24 mouse cellular contexts compared by ENCODE assay signal in the genomic region with DNA sequence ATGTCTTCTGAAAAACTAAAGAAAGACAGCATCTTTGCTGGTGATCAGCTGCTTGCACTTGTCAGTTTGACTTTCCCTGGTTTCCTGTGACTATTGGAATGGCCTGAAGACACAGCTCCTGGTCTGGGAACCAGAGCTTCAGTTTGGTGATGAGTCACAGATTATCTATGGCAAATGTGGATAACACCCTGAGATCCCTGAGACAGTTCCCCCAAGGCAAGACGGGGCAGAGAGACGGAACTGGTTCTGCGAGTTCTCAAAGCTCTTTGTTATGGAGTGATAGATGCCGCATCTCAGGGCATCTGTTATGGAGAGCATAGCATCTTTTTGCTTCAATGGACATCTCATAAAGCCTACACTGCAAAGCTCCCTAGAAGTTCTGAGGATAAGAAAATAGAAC. TPM values are rescaled to one million over a fixed set of nuclear protein-coding genes. Genes with fewer than 3 reads are reported as not detected.
A peak's percentile ranks its signal among the peaks of the same experiment; 100 is the strongest.
DNase-seq lines count a peak whose midpoint lies in the region; ATAC-seq and TF ChIP-seq lines count a peak whose summit lies in the region.
"Had no signal": no experiment of that assay in that cellular context is flagged by ENCODE, and none has a peak within 500 bp of the region (broad histone marks: within the 10 kb centered on the region; RNA-seq: fewer than 3 reads in every experiment).

No protein-coding gene starts in this region.

- no peak overlapping the region; a peak in 1 of 4 replicates for H3K4me3 ChIP-seq in ES-E14 (ENCODE audit: insufficient read depth in 1 of 2, low read depth in 1 of 2, low read length in 2 of 2, poor library complexity in 1 of 2, severe bottlenecking in 1 of 2)
- no peak overlapping the region for H3K4me3 ChIP-seq in embryonic facial prominence, embryonic 11.5 days (ENCODE audit: low read depth, low read length)
- no peak overlapping the region for H3K4me3 ChIP-seq in embryonic facial prominence, embryonic 15.5 days (replicated peaks)
- H3K4me3 ChIP-seq in limb, embryonic 10.5 days: no peak overlapping the region
- H3K4me3 ChIP-seq: forebrain, embryonic 12.5 days; gastrocnemius, adult 2 months; heart, embryonic 13.5 days; hindbrain, embryonic 12.5 days; intestine, embryonic 15.5 days had no signal

- H3K27me3 ChIP-seq in embryonic facial prominence, embryonic 11.5 days (ENCODE audit: control insufficient read depth, insufficient read depth, low read length): no peaks in the 10 kb centered on the region
- no peaks in the 10 kb centered on the region for H3K27me3 ChIP-seq in embryonic facial prominence, embryonic 15.5 days
- H3K27me3 ChIP-seq in limb, embryonic 10.5 days (ENCODE audit: low read depth, poor library complexity, severe bottlenecking): no peaks in the 10 kb centered on the region
- H3K27me3 ChIP-seq: forebrain, embryonic 12.5 days; heart, embryonic 13.5 days; hindbrain, embryonic 12.5 days; intestine, embryonic 15.5 days; Patski had no signal

- no peak for DNase-seq in ES-E14 (ENCODE audit: low read depth, low spot score)
- peak; percentile 35 for DNase-seq in embryonic facial prominence, embryonic 11.5 days (ENCODE audit: low spot score)
- DNase-seq in limb, embryonic 10.5 days (ENCODE audit: low spot score): no peak
- no peak for DNase-seq in ovary, postnatal 14 days (ENCODE audit: low spot score)
- no peak for DNase-seq in embryo, embryonic 10.5 days (ENCODE audit: low spot score)
- DNase-seq in urinary bladder, adult 18-20 months (ENCODE audit: low spot score in 2 of 2): no peak
- DNase-seq in right cerebral cortex, postnatal 4 days: no peak
- DNase-seq: adrenal gland, adult 2 months; adrenal gland, postnatal 25 days; cerebellum, adult 18-20 months; cerebellum, adult 9-11 months; cerebellum, postnatal 36 days; forebrain, postnatal 0 days; gastrocnemius, adult 2 months; gastrocnemius, postnatal 25 days; heart, adult 11 months; heart, postnatal 4 days had no signal

- H3K4me2 ChIP-seq in embryonic facial prominence, embryonic 11.5 days (ENCODE audit: low read depth, low read length): no peak overlapping the region
- H3K4me2 ChIP-seq in embryonic facial prominence, embryonic 15.5 days (replicated peaks): no peak overlapping the region
- H3K4me2 ChIP-seq: forebrain, embryonic 12.5 days; heart, embryonic 13.5 days; hindbrain, embryonic 12.5 days; intestine, embryonic 15.5 days had no signal

- in situ Hi-C loops in ES-E14 (cut with MboI; ENCODE audit: low sequenced_read_pairs in 2 of 2, unreplicated experiment in 2 of 2): no loop called here

- ATAC-seq in embryonic facial prominence, embryonic 11.5 days (replicated peaks; ENCODE audit: insufficient number of reproducible peaks, low FRiP score, low TSS enrichment, low read depth): no peak
- ATAC-seq in embryonic facial prominence, embryonic 15.5 days (ENCODE audit: insufficient number of reproducible peaks, low FRiP score, low TSS enrichment, low read depth): no peak
- ATAC-seq: forebrain, postnatal 0 days; hindbrain, embryonic 16.5 days; intestine, embryonic 15.5 days; Patski had no signal

- peaks cover 8 to 10% of the 10 kb centered on the region in 2 experiments; a peak in 3 of 4 replicates for H3K4me1 ChIP-seq in ES-E14 (ENCODE audit: control insufficient read depth in 2 of 2, insufficient read depth in 2 of 2, low read length in 2 of 2, poor library complexity in 1 of 2)
- H3K4me1 ChIP-seq in embryonic facial prominence, embryonic 11.5 days (ENCODE audit: control insufficient read depth, insufficient read depth, low read length): no peaks in the 10 kb centered on the region
- H3K4me1 ChIP-seq in embryonic facial prominence, embryonic 15.5 days: peaks cover 16% of the 10 kb centered on the region
- H3K4me1 ChIP-seq in limb, embryonic 10.5 days: peaks cover 15% of the 10 kb centered on the region
- H3K4me1 ChIP-seq: forebrain, embryonic 12.5 days; heart, embryonic 13.5 days; hindbrain, embryonic 12.5 days; intestine, embryonic 15.5 days had no signal

- no peaks in the 10 kb centered on the region; the same call in 1 of the 2 replicates for H3K36me3 ChIP-seq in ES-E14 (ENCODE audit: control insufficient read depth, insufficient read depth, low read length, poor library complexity, severe bottlenecking)
- no peaks in the 10 kb centered on the region for H3K36me3 ChIP-seq in embryonic facial prominence, embryonic 11.5 days (replicated peaks; ENCODE audit: control insufficient read depth, insufficient read depth, low read depth, low read length)
- no peaks in the 10 kb centered on the region for H3K36me3 ChIP-seq in embryonic facial prominence, embryonic 15.5 days
- H3K36me3 ChIP-seq in limb, embryonic 10.5 days: no peaks in the 10 kb centered on the region
- H3K36me3 ChIP-seq: forebrain, embryonic 12.5 days; heart, embryonic 13.5 days; hindbrain, embryonic 12.5 days; intestine, embryonic 15.5 days had no signal

- no peak overlapping the region for H3K9ac ChIP-seq in ES-E14 (ENCODE audit: insufficient read depth, low read depth, low read length, poor library complexity, severe bottlenecking)
- H3K9ac ChIP-seq in embryonic facial prominence, embryonic 11.5 days (replicated peaks; ENCODE audit: low read length): no peak overlapping the region
- no peak overlapping the region for H3K9ac ChIP-seq in embryonic facial prominence, embryonic 15.5 days
- H3K9ac ChIP-seq: forebrain, embryonic 12.5 days; forebrain, postnatal 0 days; heart, embryonic 13.5 days; hindbrain, embryonic 12.5 days; intestine, embryonic 15.5 days had no signal

- H3K27ac ChIP-seq in ES-E14 (ENCODE audit: insufficient read depth, low read depth, low read length, poor library complexity, severe bottlenecking): peak overlapping the region; percentile 53; the same call in 1 of the 2 replicates
- H3K27ac ChIP-seq in embryonic facial prominence, embryonic 11.5 days (replicated peaks; ENCODE audit: low read depth, low read length): no peak overlapping the region
- peak overlapping the region; percentile 71 for H3K27ac ChIP-seq in embryonic facial prominence, embryonic 15.5 days (replicated peaks)
- peak overlapping the region; percentile 69 for H3K27ac ChIP-seq in limb, embryonic 10.5 days
- H3K27ac ChIP-seq: forebrain, embryonic 12.5 days; gastrocnemius, adult 2 months; heart, embryonic 13.5 days; hindbrain, embryonic 12.5 days; intestine, embryonic 15.5 days had no signal

- H3K9me3 ChIP-seq in ES-E14 (ENCODE audit: control insufficient read depth, insufficient read depth, low read depth, low read length): no peaks in the 10 kb centered on the region
- no peaks in the 10 kb centered on the region for H3K9me3 ChIP-seq in embryonic facial prominence, embryonic 11.5 days (replicated peaks; ENCODE audit: control insufficient read depth, low read length)
- no peaks in the 10 kb centered on the region for H3K9me3 ChIP-seq in embryonic facial prominence, embryonic 15.5 days (replicated peaks)
- H3K9me3 ChIP-seq in limb, embryonic 10.5 days (replicated peaks): no peaks in the 10 kb centered on the region
- H3K9me3 ChIP-seq: forebrain, embryonic 12.5 days; heart, embryonic 13.5 days; hindbrain, embryonic 12.5 days; intestine, embryonic 15.5 days had no signal

- WGBS in embryonic facial prominence, embryonic 11.5 days: 35% methylated on average over 4 of the region's 4 CpGs
- 21% methylated on average over 4 of the region's 4 CpGs for WGBS in embryonic facial prominence, embryonic 15.5 days
- 44% methylated on average over 4 of the region's 4 CpGs for WGBS in limb, embryonic 10.5 days

TF ChIP-seq in ES-E14, 5 proteins besides CTCF, POLR2A, EP300 and RAD21:
- no peak for TF ChIP-seq ZNF384 (IDR thresholded peaks at IDR 0.05; ENCODE audit: low read depth, low read length)
- no peak for TF ChIP-seq MAFK (IDR thresholded peaks at IDR 0.05; ENCODE audit: insufficient read depth, low read depth, low read length)
- no peak for TF ChIP-seq ZC3H11A (IDR thresholded peaks at IDR 0.05; ENCODE audit: borderline replicate concordance, low read depth, low read length)
- no peak for TF ChIP-seq HCFC1 (IDR thresholded peaks at IDR 0.05; ENCODE audit: borderline replicate concordance, insufficient read depth, low read length)
- no peak for TF ChIP-seq CHD2 (IDR thresholded peaks at IDR 0.05; ENCODE audit: low read depth, low read length)
TF ChIP-seq in ES-E14: peak in this region for 0.

RNA-seq across cellular contexts. Expression of a gene that starts 33.6 kb away (rescaled TPM):
- 0.49 TPM in 1 of 2 replicates, not detected in the other for total RNA-seq in ES-E14 (2012; rRNA removed)
- 0.72 and 0.87 TPM in 2 replicates for polyA plus RNA-seq in embryonic facial prominence, embryonic 11.5 days (2014; fragmentation: Nextera tagmentation; extraction: Ambion mirVana)
- polyA plus RNA-seq in embryonic facial prominence, embryonic 15.5 days (2015; fragmentation: Nextera tagmentation; extraction: Ambion mirVana): 0.55 and 0.64 TPM in 2 replicates
- 0.30 TPM in 1 of 2 replicates, not detected in the other for polyA plus RNA-seq in limb, embryonic 10.5 days (2016; fragmentation: Nextera tagmentation; extraction: Ambion mirVana)
- total RNA-seq: adrenal gland, adult 2 months; adrenal gland, postnatal 25 days; gastrocnemius, adult 2 months; gastrocnemius, postnatal 25 days had no signal
- polyA plus RNA-seq: adrenal gland, adult 2 months; intestine, embryonic 15.5 days; Patski had no signal

RNA-seq across cellular contexts. Expression of a gene that starts 51.2 kb away (rescaled TPM):
- 1,480 and 1,858 TPM in 2 replicates for total RNA-seq in ES-E14 (2012; rRNA removed)
- polyA plus RNA-seq in embryonic facial prominence, embryonic 11.5 days (2014; fragmentation: Nextera tagmentation; extraction: Ambion mirVana): 245 and 289 TPM in 2 replicates
- polyA plus RNA-seq in embryonic facial prominence, embryonic 15.5 days (2015; fragmentation: Nextera tagmentation; extraction: Ambion mirVana): 214 and 217 TPM in 2 replicates
- polyA plus RNA-seq in limb, embryonic 10.5 days (2016; fragmentation: Nextera tagmentation; extraction: Ambion mirVana): 214 and 252 TPM in 2 replicates
